Mouse (Mus musculus): ENCODE results near the gene BC048671.

Gene BC048671

DNA sequence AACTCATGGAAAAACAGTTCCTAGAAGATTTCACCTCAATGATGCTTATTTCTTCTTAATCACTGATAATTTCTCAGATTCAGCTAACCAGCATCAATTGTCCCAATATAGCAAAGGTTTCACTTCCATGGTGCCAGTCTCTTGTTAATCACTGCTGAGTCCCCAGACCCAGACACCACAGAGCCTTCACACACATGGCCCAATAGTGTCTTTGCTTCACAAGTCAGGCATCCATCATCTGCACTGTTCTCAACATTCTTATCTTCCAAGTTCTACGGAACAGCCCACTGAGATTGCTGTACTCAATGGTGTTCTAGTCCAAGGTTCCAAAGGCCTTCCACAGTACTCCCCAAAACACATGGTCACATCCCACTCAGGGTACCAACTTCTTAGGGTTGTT, at the start of gene BC048671:
Gene BC048671, plus strand, starts transcription at position 301 of the 400 bp plus-strand sequence.
- no peak for DNase-seq (ENCODE audit: low read depth, low spot score)

- peak; percentile 40 for DNase-seq (ENCODE audit: low read depth, low spot score)
These were observed 12.8 kb upstream of the BC048671 start for GRCm38 (mm10) chr6:90288265-90288664.

DNA sequence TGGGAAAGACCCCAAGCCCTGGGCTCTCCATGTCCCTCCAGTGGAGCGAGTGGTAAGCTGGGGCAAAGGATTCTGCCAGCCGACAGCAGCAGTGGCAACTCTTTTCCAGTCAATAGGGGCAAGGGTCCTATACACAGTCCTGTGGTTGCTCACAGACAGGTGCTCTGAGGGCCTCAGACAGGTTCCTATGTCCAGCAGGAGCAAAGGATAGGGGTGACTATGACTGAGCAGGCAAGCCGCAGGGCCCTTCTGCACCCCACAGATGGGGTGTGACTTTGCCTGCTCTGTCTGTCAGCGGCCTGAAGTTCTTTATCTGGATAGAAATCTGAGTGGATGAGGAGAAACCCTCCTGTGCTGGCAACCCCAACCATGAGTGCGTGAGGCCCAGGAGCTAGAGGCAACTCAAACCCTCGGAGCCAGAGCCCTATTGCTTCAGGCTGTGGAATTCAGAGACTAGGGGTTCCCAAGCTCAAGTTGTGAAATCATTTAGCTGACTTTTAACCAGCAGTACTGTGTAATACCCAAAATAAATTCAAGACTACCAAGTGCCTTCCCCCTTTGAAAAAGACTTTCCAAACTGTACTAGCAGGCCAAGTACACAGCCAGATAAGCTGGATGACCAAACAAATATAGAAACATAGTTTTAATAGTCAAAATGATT, 5.4 kb downstream of the BC048671 start:
- no peak for DNase-seq (ENCODE audit: low read depth, low spot score)

DNA sequence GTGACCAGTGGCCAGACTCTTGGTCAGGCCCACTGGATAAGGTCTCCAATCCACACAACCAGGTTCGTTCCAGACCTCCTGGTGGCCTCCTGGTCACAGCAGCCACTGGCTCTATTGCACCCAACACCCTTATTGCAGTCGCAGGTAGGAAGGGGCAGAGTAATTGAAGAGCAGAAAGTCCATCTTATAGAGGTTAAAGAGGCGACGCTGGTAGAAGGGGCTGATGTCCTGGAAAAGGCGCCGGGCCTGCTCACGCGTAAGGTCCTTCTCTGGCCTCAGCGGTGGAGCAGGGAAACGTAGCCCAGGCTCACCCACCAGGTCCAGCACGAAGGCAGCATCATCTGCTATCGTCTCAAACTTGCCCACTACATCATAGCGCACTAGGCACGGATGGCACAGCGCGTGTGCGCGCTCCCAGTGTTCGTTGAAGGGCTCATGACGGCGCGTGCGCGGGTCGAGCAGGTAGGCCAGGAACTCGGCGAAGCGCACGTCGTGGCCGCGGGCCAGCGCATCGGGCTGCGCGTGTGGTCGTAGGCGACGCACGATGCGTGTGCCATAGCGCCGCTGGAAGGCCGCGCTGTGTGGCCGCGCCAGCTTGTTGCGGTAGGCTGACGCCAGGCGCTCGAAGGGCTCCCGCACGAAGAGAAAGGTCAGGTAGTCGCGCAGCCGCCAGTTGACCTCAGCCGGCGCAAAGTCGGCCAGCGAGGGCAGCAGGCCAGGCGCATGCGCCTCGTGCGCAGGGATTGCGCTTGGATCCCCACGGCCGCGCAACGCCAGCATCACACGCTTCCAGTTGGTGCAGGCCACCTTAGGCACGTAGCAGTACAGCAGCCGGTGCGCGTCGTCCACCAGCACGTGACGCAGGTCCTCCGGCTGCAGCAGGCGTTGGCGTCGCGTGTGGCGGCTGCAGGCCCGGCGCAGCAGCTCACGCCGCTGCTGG, 8.1 kb downstream of the BC048671 start:
- no peak for DNase-seq (ENCODE audit: low read depth, low spot score)

DNA sequence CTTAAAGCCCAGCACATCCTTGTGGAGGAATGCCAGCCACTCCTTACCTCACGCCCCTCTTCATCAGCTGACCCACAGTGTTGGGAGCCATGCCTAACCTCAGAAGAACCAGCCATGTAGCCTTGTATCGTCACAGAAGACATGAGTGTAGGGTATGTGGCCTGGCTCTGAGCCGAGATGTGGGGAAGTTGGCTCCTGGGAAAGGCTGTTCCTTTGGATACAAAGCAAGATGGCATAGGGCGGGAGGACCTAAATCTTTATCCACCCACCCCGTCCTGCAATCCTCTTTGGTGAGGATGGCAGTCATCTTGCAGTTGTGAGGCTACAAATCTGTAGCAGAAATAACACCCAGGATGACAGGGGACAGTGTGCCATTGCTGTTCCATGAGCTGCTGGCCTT, 14.9 kb downstream of the BC048671 start:
- no peak for DNase-seq (ENCODE audit: low read depth, low spot score)

GRCm38 (mm10) chr6:90317510-90318258, 16.7 kb downstream of the BC048671 start:
- no peak for DNase-seq (ENCODE audit: low read depth, low spot score)

GRCm38 (mm10) chr6:90319019-90319418, 18.0 kb downstream of the BC048671 start:
- DNase-seq (ENCODE audit: low read depth, low spot score): no peak

DNA sequence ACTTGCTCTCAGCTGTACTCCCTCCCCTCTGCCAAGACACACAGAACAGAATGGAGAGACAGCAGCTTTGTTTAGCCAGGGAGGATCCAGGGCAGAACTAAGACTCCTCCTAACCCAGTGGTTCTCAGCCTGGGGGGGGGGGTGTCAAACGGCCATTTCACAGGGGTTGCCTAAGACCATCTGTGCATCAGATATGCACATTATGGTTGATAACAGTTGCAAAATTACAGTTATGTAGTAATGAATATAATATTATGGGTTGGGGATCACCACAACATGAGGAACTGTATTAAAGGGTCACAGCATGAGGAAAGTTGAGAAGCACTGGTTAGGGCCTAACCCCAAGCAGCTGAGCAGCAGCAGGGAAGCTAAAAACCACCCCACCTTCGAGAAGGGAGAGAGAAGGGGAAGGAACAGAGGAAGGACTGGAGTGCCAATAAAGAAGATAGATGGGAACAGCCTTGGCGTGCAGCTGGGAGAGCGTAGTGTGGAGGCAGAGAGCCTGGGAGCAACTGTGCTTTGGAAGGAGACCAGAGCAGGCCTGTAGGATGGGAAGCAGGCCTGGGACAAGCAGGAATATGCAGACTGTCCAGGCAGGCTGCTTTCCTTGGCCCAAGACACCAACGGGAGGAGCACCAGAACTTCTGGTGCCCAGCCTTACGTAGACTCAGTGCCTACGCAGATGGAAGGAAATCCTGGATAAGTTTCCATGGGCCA, 18.6 kb downstream of the BC048671 start:
- peak; percentile 27 for DNase-seq (ENCODE audit: low read depth, low spot score)

DNA sequence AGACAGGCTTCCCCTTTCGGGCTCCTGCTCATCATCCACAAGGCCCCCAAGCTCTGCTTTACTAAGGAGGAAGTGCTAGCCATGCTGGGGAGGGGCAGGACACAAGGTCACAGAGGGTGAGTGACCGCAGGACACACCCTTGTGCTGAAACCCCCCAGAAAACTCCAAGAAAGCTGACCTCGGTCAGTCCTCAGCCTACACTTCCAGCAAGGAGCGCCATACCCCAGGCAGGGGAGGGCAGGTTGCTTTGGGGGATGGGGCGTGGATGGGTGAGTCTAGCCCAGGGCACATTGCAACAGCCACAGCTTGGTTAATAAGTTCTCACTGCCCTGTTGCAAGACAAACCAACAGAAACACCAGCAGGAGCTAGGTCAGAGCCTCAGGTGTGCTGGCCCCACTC, 19.4 kb downstream of the BC048671 start:
- no peak for DNase-seq (ENCODE audit: low read depth, low spot score)

DNA sequence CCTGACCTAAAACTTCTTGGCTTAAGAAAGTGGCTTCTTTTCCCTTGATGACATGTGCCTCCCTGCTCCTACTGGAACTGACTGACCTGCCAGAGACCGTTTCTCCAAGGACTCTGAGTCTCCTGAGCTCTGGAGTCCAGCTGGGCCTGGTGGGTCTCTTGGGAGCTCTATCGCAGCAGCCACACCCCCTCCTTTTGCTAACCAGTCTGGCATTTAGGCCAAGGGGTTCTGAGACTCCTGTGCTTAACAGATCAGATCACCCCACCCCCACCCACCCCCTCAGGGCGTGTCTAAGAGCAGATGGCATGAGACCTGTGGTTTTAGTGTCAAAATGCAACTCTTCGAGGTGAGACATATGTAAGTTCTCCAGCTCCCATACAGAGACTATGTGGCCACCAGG, 20.8 kb downstream of the BC048671 start:
- no peak for DNase-seq (ENCODE audit: low read depth, low spot score)

DNA sequence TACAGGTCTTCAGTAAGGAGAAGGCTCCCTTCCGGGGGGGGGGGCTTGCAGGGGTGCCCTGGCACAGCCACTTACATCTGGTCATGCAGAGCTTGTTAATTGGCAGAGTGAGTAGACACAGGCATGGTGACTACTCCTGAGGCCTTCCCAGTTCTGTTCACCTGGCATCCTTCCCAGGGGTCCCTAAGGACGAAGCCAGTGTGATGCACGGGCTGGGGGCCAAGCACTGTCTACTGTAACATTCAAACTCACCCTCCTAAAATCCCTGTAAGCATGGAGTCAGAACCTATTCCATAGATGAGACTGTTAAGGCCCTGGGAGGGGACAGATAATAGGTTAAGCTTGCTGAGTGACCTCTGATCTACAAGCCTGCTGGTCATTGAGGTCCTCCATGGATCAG, 23.0 kb downstream of the BC048671 start:
- no peak for DNase-seq (ENCODE audit: low read depth, low spot score)

- DNase-seq (ENCODE audit: low read depth, low spot score): no peak
These were observed 23.4 kb downstream of the BC048671 start for GRCm38 (mm10) chr6:90324463-90324862.

- no peak for DNase-seq (ENCODE audit: low read depth, low spot score)
These were observed 24.0 kb downstream of the BC048671 start, which contains the start of gene Chst13 for GRCm38 (mm10) chr6:90324991-90325390. Gene Chst13, minus strand, starts transcription at chr6:90325185.

DNA sequence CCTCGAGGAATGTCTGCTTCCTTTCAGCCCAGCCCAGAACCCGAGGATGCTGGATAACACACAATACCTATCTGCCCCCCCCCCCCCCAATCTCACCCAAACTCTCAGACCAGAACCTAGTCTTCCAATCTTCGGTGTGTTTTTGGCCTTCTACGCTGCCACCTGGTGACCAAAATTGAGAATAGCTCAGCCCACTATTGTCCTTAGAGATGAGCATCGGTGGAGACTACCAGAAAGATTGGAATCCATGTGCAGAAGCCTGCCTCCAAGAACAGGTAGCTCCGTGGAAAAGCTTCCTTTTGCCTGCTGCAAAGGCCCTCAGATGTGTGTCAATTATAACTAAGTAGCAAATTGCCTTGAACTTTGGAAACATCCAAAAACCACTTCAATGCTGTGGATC, 26.7 kb downstream of the BC048671 start:
- DNase-seq (ENCODE audit: low read depth, low spot score): peak; percentile 55

GRCm38 (mm10) chr6:90329953-90330352, 28.9 kb downstream of the BC048671 start:
- peak; percentile 89 for DNase-seq (ENCODE audit: low read depth, low spot score)

GRCm38 (mm10) chr6:90332561-90333425, 31.8 kb downstream of the BC048671 start, which contains the start of gene Uroc1:
Gene Uroc1, plus strand, starts transcription at chr6:90333284.
- DNase-seq (ENCODE audit: low read depth, low spot score): no peak

GRCm38 (mm10) chr6:90334244-90334643, 33.2 kb downstream of the BC048671 start:
- no peak for DNase-seq (ENCODE audit: low read depth, low spot score)

- DNase-seq (ENCODE audit: low read depth, low spot score): peak; percentile 61
These were observed 41.3 kb downstream of the BC048671 start for GRCm38 (mm10) chr6:90342343-90342742.

DNA sequence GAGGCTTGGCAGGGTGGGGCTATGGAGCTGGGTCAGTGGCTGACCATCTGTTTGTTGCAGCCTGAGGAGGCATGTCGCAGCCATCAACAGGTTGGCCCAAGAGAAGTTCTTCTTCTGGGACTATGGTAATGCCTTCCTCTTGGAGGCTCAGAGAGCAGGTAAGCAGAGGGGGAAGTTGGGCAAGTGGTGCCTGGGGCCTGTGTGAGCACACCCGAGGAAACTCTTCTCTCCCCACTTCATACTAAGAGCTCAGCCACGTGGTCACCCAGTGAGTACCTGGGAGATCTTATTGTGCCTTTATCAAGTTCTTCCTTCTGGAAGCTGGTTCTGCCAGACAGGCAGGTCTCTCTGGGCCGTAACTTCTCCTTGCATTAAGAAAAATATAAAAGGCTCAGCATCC, 46.2 kb downstream of the BC048671 start:
- no peak for DNase-seq (ENCODE audit: low read depth, low spot score)

- peak; percentile 38 for DNase-seq (ENCODE audit: low read depth, low spot score)
These were observed 47.5 kb downstream of the BC048671 start for GRCm38 (mm10) chr6:90348500-90348899.

Data from brain, adult 2 months (tissue).